In the genomic region with DNA sequence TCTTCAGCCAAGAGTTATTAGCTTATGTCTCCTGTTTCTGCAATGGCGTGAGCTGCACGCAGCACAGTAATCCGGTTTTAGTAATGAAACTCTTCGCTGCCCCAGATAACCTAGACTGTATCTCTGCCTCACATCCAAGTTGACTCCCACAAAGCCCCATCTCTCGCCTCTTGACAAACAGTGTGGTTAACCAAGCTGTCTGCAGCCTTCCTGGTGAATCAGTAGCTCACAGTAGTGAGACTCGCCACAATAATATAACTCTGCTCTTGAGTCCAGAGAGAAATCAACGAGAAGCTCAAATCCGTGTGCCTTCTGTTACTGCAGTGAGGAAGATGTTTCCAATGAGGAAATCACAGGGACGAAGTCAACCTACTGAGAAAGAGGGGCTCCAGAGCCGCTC, we compare ENCODE assay signal across 30 mouse cellular contexts. TPM values are rescaled to one million over a fixed set of nuclear protein-coding genes. Genes with fewer than 3 reads are reported as not detected.
A peak's percentile ranks its signal among the peaks of the same experiment; 100 is the strongest.
DNase-seq lines count a peak whose midpoint lies in the region; ATAC-seq and TF ChIP-seq lines count a peak whose summit lies in the region.
"Had no signal": no experiment of that assay in that cellular context is flagged by ENCODE, and none has a peak within 500 bp of the region (broad histone marks: within the 10 kb centered on the region; RNA-seq: fewer than 3 reads in every experiment).

No protein-coding gene starts in this region.

- no peaks in the 10 kb centered on the region for H3K27me3 ChIP-seq in lung, postnatal 0 days (replicated peaks; ENCODE audit: insufficient read depth, low read length)
- H3K27me3 ChIP-seq: embryonic facial prominence, embryonic 13.5 days; forebrain, embryonic 12.5 days; forebrain, embryonic 15.5 days; heart, embryonic 12.5 days; heart, embryonic 15.5 days; hindbrain, embryonic 15.5 days had no signal

- no peaks in the 10 kb centered on the region for H3K36me3 ChIP-seq in lung, postnatal 0 days (ENCODE audit: insufficient read depth, low read length)
- H3K36me3 ChIP-seq: embryonic facial prominence, embryonic 10.5 days; embryonic facial prominence, embryonic 13.5 days; forebrain, embryonic 12.5 days; forebrain, embryonic 15.5 days; heart, embryonic 12.5 days; heart, embryonic 15.5 days; hindbrain, embryonic 15.5 days had no signal

- no peak overlapping the region for H3K9ac ChIP-seq in lung, postnatal 0 days (replicated peaks; ENCODE audit: low read depth)
- H3K9ac ChIP-seq: embryonic facial prominence, embryonic 13.5 days; forebrain, embryonic 12.5 days; forebrain, embryonic 15.5 days; heart, embryonic 12.5 days; heart, embryonic 15.5 days; hindbrain, embryonic 15.5 days had no signal

- H3K9me3 ChIP-seq in lung, postnatal 0 days (ENCODE audit: low read length): no peaks in the 10 kb centered on the region
- H3K9me3 ChIP-seq: embryonic facial prominence, embryonic 13.5 days; forebrain, embryonic 15.5 days; heart, embryonic 15.5 days; hindbrain, embryonic 15.5 days had no signal

- H3K4me3 ChIP-seq in lung, postnatal 0 days (ENCODE audit: low read depth, low read length): no peak overlapping the region
- H3K4me3 ChIP-seq: embryonic facial prominence, embryonic 10.5 days; embryonic facial prominence, embryonic 13.5 days; erythroblast, embryonic 14.5 days; forebrain, embryonic 12.5 days; forebrain, embryonic 15.5 days; gastrocnemius, adult 2 months; heart, embryonic 12.5 days; heart, embryonic 15.5 days; hindbrain, embryonic 15.5 days had no signal

- H3K4me1 ChIP-seq in lung, postnatal 0 days (ENCODE audit: insufficient read depth, low read depth, low read length): no peaks in the 10 kb centered on the region
- H3K4me1 ChIP-seq: embryonic facial prominence, embryonic 10.5 days; embryonic facial prominence, embryonic 13.5 days; forebrain, embryonic 12.5 days; forebrain, embryonic 15.5 days; heart, embryonic 12.5 days; heart, embryonic 15.5 days; hindbrain, embryonic 15.5 days had no signal

- peak; percentile 32 to 62; a peak in 2 of 4 replicates for ATAC-seq in hematopoietic stem cell, adult 5-6 weeks (replicated peaks in 1 of 2; ENCODE audit: insufficient read depth in 1 of 2, low FRiP score in 2 of 2, low TSS enrichment in 1 of 2, low read depth in 1 of 2, poor library complexity in 2 of 2, severe bottlenecking in 2 of 2)
- ATAC-seq in lung, postnatal 0 days: no peak
- ATAC-seq: forebrain, embryonic 15.5 days; intestine, postnatal 0 days had no signal

- TF ChIP-seq CTCF in lung, postnatal 0 days (IDR thresholded peaks at IDR 0.05): no peak

- H3K27ac ChIP-seq in lung, postnatal 0 days (ENCODE audit: low read length): no peak overlapping the region
- H3K27ac ChIP-seq: embryonic facial prominence, embryonic 10.5 days; embryonic facial prominence, embryonic 13.5 days; forebrain, embryonic 12.5 days; forebrain, embryonic 15.5 days; gastrocnemius, adult 2 months; heart, embryonic 15.5 days; hindbrain, embryonic 15.5 days had no signal

- no peak overlapping the region for H3K4me2 ChIP-seq in lung, postnatal 0 days (replicated peaks; ENCODE audit: low read depth, low read length)
- H3K4me2 ChIP-seq: embryonic facial prominence, embryonic 13.5 days; forebrain, embryonic 12.5 days; forebrain, embryonic 15.5 days; heart, embryonic 12.5 days; heart, embryonic 15.5 days; hindbrain, embryonic 15.5 days had no signal

- 74% methylated on average over 10 of the region's 10 CpGs for WGBS in lung, postnatal 0 days

- TF ChIP-seq EP300 in lung, postnatal 0 days (IDR thresholded peaks at IDR 0.05): no peak

- DNase-seq in 416B (ENCODE audit: low read depth): peak; percentile 89
- peak; percentile 37 for DNase-seq in CD4-positive helper T cell, adult 2 months (ENCODE audit: low read depth, low spot score)
- DNase-seq in spleen, postnatal 14 days (ENCODE audit: low spot score in 2 of 2): no peak
- DNase-seq in layer of hippocampus, adult 9-11 months: no peak
- DNase-seq in lung, postnatal 0 days (ENCODE audit: low spot score): no peak
- DNase-seq: adrenal gland, adult 8-10 months; adrenal gland, postnatal 25 days; cerebellum, adult 18-20 months; cerebellum, adult 9-10 months; cerebellum, postnatal 14 days; embryo, embryonic 11 days; gastrocnemius, adult 2 months; gastrocnemius, postnatal 14 days; heart, adult 18-20 months; heart, postnatal 10 days; heart, postnatal 36 days had no signal

RNA-seq across cellular contexts. Expression of gene Il17a, which starts 23.7 kb away (rescaled TPM):
- total RNA-seq in hematopoietic stem cell, adult 5-6 weeks (2017): not detected in 2 replicates
- not detected in 2 replicates for polyA plus RNA-seq in lung, postnatal 0 days (2015; fragmentation: Nextera tagmentation; extraction: Ambion mirVana)
- total RNA-seq: adrenal gland, adult 8-10 months; adrenal gland, postnatal 25 days; gastrocnemius, adult 2 months; gastrocnemius, postnatal 14 days; gastrocnemius, postnatal 4 days; heart, adult 18-20 months; heart, postnatal 10 days; heart, postnatal 36 days; MEL had no signal
- polyA plus RNA-seq: embryonic facial prominence, embryonic 10.5 days; embryonic facial prominence, embryonic 13.5 days; erythroblast, embryonic 14.5 days; forebrain, embryonic 12.5 days; forebrain, embryonic 15.5 days; heart, embryonic 12.5 days; heart, embryonic 15.5 days; hindbrain, embryonic 11.5 days; hindbrain, embryonic 15.5 days; intestine, embryonic 14.5 days; intestine, postnatal 0 days had no signal

RNA-seq across cellular contexts. Expression of gene Il17f, which starts 36.0 kb away (rescaled TPM):
- 0.75 TPM in 1 of 2 replicates, not detected in the other for total RNA-seq in hematopoietic stem cell, adult 5-6 weeks (2017)
- polyA plus RNA-seq in lung, postnatal 0 days (2015; fragmentation: Nextera tagmentation; extraction: Ambion mirVana): not detected in 2 replicates
- total RNA-seq: adrenal gland, adult 8-10 months; adrenal gland, postnatal 25 days; gastrocnemius, adult 2 months; gastrocnemius, postnatal 14 days; gastrocnemius, postnatal 4 days; heart, adult 18-20 months; heart, postnatal 10 days; heart, postnatal 36 days; MEL had no signal
- polyA plus RNA-seq: embryonic facial prominence, embryonic 13.5 days; erythroblast, embryonic 14.5 days; forebrain, embryonic 15.5 days; heart, embryonic 12.5 days; heart, embryonic 15.5 days; hindbrain, embryonic 11.5 days; hindbrain, embryonic 15.5 days; intestine, embryonic 14.5 days; intestine, postnatal 0 days had no signal

Comparison
In these comparisons a context has a peak if more than half of its experiments do, and no peak if none do; other contexts are left out.
1. DNase-seq: peak in 416B (single experiment) and CD4-positive helper T cell, adult 2 months (single experiment); none in spleen, postnatal 14 days (0 of 2), layer of hippocampus, adult 9-11 months (single experiment) and lung, postnatal 0 days (single experiment).